Mouse (Mus musculus) intestine, embryonic 14.5 days (tissue): Measurements from ENCODE around the gene Slc7a10. TPM values are rescaled to one million over a fixed set of nuclear protein-coding genes. Genes with fewer than 3 reads are reported as not detected.

Experiments used
- ATAC-seq: fragments of 200-750 bp; cut with Nextera tagmentation; replicated peaks from 2 replicates; pipeline ENCODE4 v1.8.0; 2017; ENCODE audit warnings: low read depth, moderate number of reproducible peaks, moderate TSS enrichment, moderate library complexity; ENCODE audit not compliant: low FRiP score, low TSS enrichment
- DNase-seq: peaks from one replicate; pipeline ENCODE4 v3.0.0-alpha.2; 2018; ENCODE audit warnings: low spot score
- H3K27ac ChIP-seq: fragments of 300-500 bp; sonication (generic); 2 replicates; pipeline ENCODE4 v1.5.1; 2014; ENCODE audit warnings: low read depth, mild to moderate bottlenecking, control low read depth
- H3K27me3 ChIP-seq: fragments of 300-500 bp; sonication (generic); replicated peaks from 2 replicates; pipeline ENCODE4 v1.6.1; 2014; ENCODE audit warnings: low read length, control low read depth; ENCODE audit not compliant: control insufficient read depth, insufficient read depth
- H3K36me3 ChIP-seq: fragments of 300-500 bp; sonication (generic); 2 replicates; pipeline ENCODE4 v1.6.1; 2014; ENCODE audit warnings: low read length, control low read depth; ENCODE audit not compliant: control insufficient read depth, insufficient read depth
- H3K4me1 ChIP-seq: fragments of 300-500 bp; sonication (generic); replicated peaks from 2 replicates; pipeline ENCODE4 v1.6.1; 2014; ENCODE audit warnings: low read length, control low read depth, mixed read lengths; ENCODE audit not compliant: control insufficient read depth, insufficient read depth
- H3K4me2 ChIP-seq: fragments of 300-500 bp; sonication (generic); 2 replicates; pipeline ENCODE4 v1.6.1; 2014; ENCODE audit warnings: low read length
- H3K4me3 ChIP-seq: fragments of 300-500 bp; sonication (generic); 2 replicates; pipeline ENCODE4 v1.5.1; 2014; ENCODE audit warnings: low read depth, low read length, control low read depth, mixed read lengths
- H3K9ac ChIP-seq: fragments of 300-500 bp; sonication (generic); 2 replicates; pipeline ENCODE4 v1.6.1; 2014; ENCODE audit warnings: mild to moderate bottlenecking, low read length
- H3K9me3 ChIP-seq: fragments of 300-500 bp; sonication (generic); 2 replicates; pipeline ENCODE4 v1.6.1; 2016; ENCODE audit warnings: low read length, control low read depth; ENCODE audit not compliant: control insufficient read depth
- WGBS: fragments of 180-500 bp; shearing (Covaris S2); extraction: QIAGEN DNeasy Blood & Tissue Kit; methylation state at CpG from one replicate; pipeline ENCODE4 v1.1.7; 2014; 5-methylcytosine and 5-hydroxymethylcytosine counted together
- polyA plus RNA-seq: library from polyadenylated mRNA; unstranded; fragments of >200 nt; fragmentation: Nextera tagmentation; extraction: Ambion mirVana; gene quantifications from 2 replicates; pipeline ENCODE4 v1.2.1, GENCODE M21; 2014

Slc7a10 gene
- polyA plus RNA-seq, 1 experiment from 2014 or later: 0.81 TPM

- ATAC-seq (no peak), DNase-seq (no peak)
- 77% methylated on average over 10 of the region's 10 CpGs for WGBS
- Histone ChIP-seq H3K4me1 (peaks cover 12% of the 10 kb centered on the region; the same call in 1 of the 2 replicates), H3K4me2 (no peak overlapping the region), H3K27me3 (no peaks in the 10 kb centered on the region), H3K27ac (no peak overlapping the region), H3K9ac (no peak overlapping the region), H3K36me3 (no peaks in the 10 kb centered on the region), H3K4me3 (no peak overlapping the region), H3K9me3 (no peaks in the 10 kb centered on the region)
Measured at GRCm38 (mm10) chr7:35146269-35146668, 39.9 kb upstream of the Slc7a10 start.

GRCm38 (mm10) chr7:35149616-35150433, 36.4 kb upstream of the Slc7a10 start:
- no peak for ATAC-seq
- Histone ChIP-seq H3K4me2 (no peak overlapping the region), H3K4me1 (peaks cover 9% of the 10 kb centered on the region; the same call in 1 of the 2 replicates), H3K9me3 (no peaks in the 10 kb centered on the region), H3K36me3 (no peaks in the 10 kb centered on the region), H3K4me3 (no peak overlapping the region), H3K9ac (no peak overlapping the region), H3K27me3 (no peaks in the 10 kb centered on the region), H3K27ac (no peak overlapping the region)
- DNase-seq: no peak
- 22% methylated on average over 15 of the region's 15 CpGs for WGBS

- ATAC-seq (no peak), DNase-seq (no peak)
- H3K9me3 ChIP-seq: no peaks in the 10 kb centered on the region
- no peak overlapping the region for H3K27ac ChIP-seq
- 83% methylated on average over 5 of the region's 5 CpGs for WGBS
- no peaks in the 10 kb centered on the region for H3K27me3 ChIP-seq
- no peak overlapping the region for H3K9ac ChIP-seq
- peaks cover 9% of the 10 kb centered on the region; the same call in 1 of the 2 replicates for H3K4me1 ChIP-seq
- H3K4me2 ChIP-seq: no peak overlapping the region
- no peak overlapping the region for H3K4me3 ChIP-seq
- H3K36me3 ChIP-seq: no peaks in the 10 kb centered on the region
Measured at GRCm38 (mm10) chr7:35150860-35151259, 35.3 kb upstream of the Slc7a10 start.

GRCm38 (mm10) chr7:35154449-35154848, 31.7 kb upstream of the Slc7a10 start:
- no peak for ATAC-seq
- no peaks in the 10 kb centered on the region for H3K9me3 ChIP-seq
- 69% methylated on average over 12 of the region's 12 CpGs for whole genome bisulfite sequencing
- no peak overlapping the region for H3K27ac ChIP-seq
- no peak overlapping the region for H3K9ac ChIP-seq
- H3K36me3 ChIP-seq: no peaks in the 10 kb centered on the region
- H3K27me3 ChIP-seq: no peaks in the 10 kb centered on the region
- H3K4me1 ChIP-seq: peaks cover 5% of the 10 kb centered on the region; the same call in 1 of the 2 replicates
- DNase-seq: no peak
- H3K4me2 ChIP-seq: no peak overlapping the region
- no peak overlapping the region for H3K4me3 ChIP-seq

GRCm38 (mm10) chr7:35156561-35157477, 29.4 kb upstream of the Slc7a10 start:
- Histone ChIP-seq H3K27me3 (no peaks in the 10 kb centered on the region), H3K9me3 (no peaks in the 10 kb centered on the region), H3K36me3 (no peaks in the 10 kb centered on the region), H3K27ac (no peak overlapping the region), H3K4me3 (no peak overlapping the region), H3K9ac (no peak overlapping the region), H3K4me1 (no peaks in the 10 kb centered on the region), H3K4me2 (no peak overlapping the region)
- ATAC-seq (no peak), DNase-seq (no peak)
- WGBS: 68% methylated on average over 16 of the region's 16 CpGs

- H3K27me3 ChIP-seq: no peaks in the 10 kb centered on the region
- no peak overlapping the region for H3K27ac ChIP-seq
- ATAC-seq (no peak), DNase-seq (no peak)
- no peak overlapping the region for H3K4me2 ChIP-seq
- WGBS: 74% methylated on average over 3 of the region's 3 CpGs
- no peaks in the 10 kb centered on the region for H3K9me3 ChIP-seq
- no peaks in the 10 kb centered on the region for H3K4me1 ChIP-seq
- H3K36me3 ChIP-seq: no peaks in the 10 kb centered on the region
- no peak overlapping the region for H3K4me3 ChIP-seq
- H3K9ac ChIP-seq: no peak overlapping the region
Measured at GRCm38 (mm10) chr7:35157512-35157911, 28.7 kb upstream of the Slc7a10 start.

- Histone ChIP-seq H3K4me2 (no peak overlapping the region), H3K4me3 (no peak overlapping the region), H3K9me3 (no peaks in the 10 kb centered on the region), H3K4me1 (no peaks in the 10 kb centered on the region), H3K36me3 (no peaks in the 10 kb centered on the region), H3K9ac (no peak overlapping the region), H3K27ac (no peak overlapping the region), H3K27me3 (no peaks in the 10 kb centered on the region)
- DNase-seq: no peak
- WGBS: 78% methylated on average over 6 of the region's 6 CpGs
- no peak for ATAC-seq
Measured at GRCm38 (mm10) chr7:35162443-35162842, 23.7 kb upstream of the Slc7a10 start.

- no peak for DNase-seq
- Histone ChIP-seq H3K4me2 (no peak overlapping the region), H3K27ac (no peak overlapping the region), H3K27me3 (no peaks in the 10 kb centered on the region), H3K4me3 (no peak overlapping the region), H3K9ac (no peak overlapping the region), H3K4me1 (no peaks in the 10 kb centered on the region), H3K9me3 (no peaks in the 10 kb centered on the region), H3K36me3 (no peaks in the 10 kb centered on the region)
- no peak for ATAC-seq
- 65% methylated on average over 7 of the region's 7 CpGs for WGBS
Measured at GRCm38 (mm10) chr7:35163600-35163999, 22.6 kb upstream of the Slc7a10 start.
